Mouse (Mus musculus): ENCODE measurements around the gene Ccl6.

Ccl6 gene

DNA sequence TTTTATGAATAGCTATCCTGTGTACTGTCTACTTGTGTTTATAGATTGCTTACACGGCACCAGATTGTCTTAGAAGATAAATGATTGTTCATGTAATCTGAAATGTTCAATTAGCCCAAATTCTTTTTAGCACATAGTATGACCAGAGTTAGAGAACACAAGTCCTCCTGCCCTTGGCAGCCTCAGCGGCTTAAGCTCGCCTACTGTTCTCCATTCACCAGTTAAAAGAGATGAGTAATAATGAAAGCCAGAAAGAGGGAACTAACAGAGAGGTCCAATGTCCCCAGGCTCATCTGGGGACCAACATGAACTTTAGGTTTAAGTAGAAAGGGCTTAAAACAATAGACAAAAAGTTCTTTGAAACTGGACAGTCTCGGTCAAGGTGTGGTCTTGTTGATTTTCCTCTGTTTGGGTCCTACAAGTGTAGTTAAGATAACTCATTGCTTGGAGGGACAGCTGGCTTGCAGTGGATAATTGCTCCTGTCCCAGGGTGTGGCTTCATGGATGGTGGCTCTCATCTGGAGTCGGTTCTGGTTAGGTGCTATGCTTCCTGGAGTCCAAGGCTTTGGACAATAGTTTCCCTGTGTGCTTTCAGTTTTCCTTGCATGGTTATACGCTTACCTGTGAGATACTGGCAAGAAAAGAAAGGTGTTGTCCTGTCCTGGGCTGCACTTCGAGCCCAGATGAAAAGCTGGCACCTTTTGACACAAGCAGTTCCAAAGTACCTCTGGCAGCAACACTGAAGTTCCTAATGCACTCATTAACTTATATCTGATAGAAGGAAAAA, 3.0 kb upstream of the Ccl6 start:
- no peak for DNase-seq (ENCODE audit: low spot score in 2 of 2)

DNA sequence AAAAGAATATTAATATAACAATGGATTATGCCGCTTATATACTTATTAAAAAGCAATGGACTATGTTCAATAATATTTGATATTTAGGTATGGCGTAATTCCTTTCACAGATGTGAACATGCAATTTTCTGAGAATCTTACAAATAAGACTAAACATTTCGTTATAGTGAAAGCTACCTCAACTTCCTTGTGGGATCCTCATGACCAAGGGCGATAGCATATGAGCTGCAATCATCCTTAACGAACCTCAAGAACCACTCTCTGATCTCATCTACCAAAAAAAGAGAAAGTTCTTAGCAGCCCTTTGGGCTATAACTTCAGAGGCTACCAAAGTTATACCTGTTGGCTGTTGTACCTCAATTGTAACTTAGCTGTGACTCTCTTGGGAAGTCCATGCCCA, 566 bp upstream of the Ccl6 start:
- no peak for DNase-seq (ENCODE audit: low spot score in 2 of 2)

DNA sequence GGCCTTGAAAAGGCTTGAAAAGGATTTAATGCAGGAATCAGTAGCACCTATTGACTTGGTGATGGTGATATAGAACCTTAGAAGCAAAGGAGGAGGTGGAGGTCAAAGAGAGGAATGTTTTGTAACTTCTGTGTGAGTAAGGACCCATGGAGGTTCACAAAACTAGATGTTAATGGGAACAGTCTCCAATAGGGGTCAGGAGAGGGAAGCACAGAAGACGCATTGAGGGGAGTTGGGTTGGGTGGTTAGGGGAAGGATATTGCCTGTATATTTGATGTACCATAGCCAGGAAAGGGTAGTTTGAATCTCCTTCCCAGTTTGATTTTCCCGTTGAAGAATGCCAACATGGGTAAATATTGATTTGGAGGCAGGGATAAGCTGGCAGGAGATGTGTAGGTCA, 8.7 kb downstream of the Ccl6 start:
- no peak for DNase-seq (ENCODE audit: low spot score in 2 of 2)

DNA sequence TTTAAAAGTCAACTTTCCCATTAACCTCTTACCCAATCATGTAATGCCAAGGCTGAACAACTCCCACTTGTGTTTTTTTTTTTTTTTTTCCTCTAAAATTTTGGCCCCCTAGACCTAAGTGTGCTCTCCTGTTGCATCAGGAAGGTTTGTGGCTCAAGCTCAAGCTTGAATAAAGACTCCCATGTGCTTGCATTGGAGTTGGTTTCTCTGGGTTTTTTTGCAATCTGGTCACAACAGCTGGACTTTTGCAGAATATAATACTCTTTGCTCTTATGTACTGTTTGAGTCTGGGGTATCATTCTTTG, 9.5 kb downstream of the Ccl6 start:
- DNase-seq (ENCODE audit: low spot score in 2 of 2) = no peak

DNA sequence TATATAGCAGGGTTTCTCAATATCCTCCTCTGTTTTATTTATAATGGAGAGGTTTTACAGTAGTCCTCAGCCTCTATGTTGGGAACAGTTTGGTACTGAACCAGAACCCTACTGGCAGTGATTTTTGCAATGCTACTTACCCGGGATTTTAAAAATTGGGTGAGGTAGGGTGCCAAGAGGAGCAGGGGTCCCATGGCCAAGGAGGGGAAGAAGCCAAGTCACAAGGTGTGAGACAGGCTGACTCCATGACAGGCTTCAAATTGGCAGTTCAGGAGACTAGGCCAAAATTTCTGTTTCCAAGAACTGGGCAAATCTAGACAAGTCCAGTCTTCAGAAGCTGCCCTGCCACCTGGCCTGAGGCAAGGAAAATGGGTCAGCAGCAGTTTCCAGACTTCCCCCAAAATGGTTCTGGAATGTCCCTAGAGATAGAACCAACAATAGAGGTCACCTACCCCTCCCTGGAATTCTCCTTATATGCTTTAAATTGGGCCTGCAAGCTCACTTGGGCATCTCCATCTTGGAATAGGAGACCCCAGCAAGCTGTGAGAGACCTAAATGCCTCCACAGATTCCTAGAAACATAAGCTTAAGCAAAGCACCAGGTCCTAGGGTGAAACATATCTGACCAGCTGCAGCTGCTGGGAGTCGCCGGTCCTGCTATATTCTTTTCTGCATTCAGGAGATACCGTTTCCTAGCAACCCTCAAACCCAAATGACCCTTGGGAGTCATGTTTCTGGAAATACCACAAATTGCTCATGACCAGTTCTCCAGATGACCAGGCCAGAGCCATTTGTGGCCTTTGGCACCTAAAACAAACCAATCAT, 10.0 kb downstream of the Ccl6 start:
- no peak for DNase-seq (ENCODE audit: low spot score in 2 of 2)

DNA sequence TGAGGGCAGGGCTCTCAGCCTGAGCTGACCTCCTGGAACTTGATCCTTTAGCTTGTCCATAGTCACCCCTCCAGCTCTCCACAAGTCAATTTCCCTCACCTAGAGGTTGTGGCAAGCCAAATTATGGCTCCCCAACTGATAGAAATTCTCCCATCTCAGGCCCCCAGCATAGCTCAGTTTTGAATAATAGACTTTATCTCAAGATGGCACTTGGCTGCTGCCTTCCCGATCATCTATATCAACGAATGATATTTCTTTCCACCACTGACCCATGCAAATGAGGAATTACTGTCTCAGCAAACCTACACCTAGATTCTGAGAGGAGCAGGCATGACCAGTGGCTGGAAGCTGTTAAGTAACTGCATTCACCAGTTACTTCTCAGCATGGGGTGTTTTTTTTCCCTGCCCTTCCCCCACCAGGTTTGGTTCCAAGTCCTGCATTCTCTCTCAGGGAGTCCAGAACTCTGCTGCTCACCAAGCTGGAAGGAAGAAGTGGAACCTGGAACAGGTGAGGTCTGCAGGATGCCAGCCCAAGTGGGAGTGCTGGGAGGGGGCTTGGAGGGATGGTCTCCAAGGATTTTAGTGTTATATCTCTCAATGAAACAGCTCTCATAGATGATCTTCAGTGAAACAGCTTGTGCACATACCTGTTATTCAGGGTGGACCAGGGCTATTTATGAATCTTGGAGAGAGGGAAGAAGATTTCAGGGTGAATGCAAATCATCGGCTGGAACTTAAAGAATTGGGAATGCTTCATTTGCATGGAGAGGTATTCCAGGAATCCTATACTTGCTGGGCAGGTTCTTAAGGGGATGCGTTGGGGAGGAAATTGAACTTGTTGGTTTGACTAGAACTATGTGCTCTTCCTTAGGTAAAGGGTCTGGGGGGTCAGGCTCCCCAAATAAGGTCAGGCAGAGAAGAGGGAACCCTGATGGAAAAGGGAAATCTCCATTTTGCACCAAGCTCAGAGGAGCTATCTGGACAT, 11.0 kb downstream of the Ccl6 start:
- no peak for DNase-seq (ENCODE audit: low spot score in 2 of 2)

DNA sequence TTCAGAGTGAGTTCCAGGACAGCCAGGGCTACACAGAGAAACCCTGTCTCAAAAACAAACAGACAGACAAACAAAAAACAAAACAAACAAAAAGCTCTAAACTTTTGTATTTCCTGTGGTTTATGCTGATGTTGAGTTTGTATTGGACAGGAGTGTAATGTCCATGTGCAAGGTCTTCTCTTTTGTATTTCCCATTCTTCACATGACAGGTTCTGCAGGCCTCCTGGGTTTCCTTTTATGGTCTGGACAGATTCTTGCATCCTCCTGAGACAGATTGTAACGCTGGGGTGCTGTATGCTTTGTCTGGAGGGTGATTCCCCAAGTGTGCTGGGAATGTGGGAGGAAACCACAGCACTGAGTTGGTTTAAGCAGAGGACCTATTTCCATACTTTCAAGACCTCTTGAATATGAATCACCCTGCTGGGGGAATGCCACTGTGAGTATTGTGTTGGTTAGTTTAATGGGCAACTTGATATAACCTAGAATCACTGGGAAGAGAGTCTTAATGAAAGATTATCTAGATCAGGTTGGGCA, 12.1 kb downstream of the Ccl6 start:
- no peak for DNase-seq (ENCODE audit: low spot score in 2 of 2)

DNA sequence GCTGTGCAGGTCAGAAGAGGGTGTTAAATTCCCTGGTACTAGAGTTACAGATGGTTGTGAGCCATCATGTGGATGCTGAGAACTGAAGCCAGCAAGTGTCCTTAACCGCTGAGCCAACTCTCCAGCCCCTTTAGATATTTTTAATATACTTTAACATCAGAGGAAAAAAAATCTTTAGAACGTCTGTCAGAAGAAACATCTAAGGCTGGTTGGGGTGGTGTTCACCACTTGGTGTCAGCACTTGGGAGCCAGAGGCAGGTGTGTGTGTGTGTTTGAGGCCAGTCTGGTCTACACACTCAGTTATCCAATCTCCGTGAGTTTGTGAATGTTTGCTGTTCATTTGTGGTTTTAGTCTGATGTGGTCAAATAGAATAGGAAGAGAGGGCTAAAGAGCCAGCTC, 13.9 kb downstream of the Ccl6 start:
- DNase-seq (ENCODE audit: low spot score in 2 of 2) = no peak

DNA sequence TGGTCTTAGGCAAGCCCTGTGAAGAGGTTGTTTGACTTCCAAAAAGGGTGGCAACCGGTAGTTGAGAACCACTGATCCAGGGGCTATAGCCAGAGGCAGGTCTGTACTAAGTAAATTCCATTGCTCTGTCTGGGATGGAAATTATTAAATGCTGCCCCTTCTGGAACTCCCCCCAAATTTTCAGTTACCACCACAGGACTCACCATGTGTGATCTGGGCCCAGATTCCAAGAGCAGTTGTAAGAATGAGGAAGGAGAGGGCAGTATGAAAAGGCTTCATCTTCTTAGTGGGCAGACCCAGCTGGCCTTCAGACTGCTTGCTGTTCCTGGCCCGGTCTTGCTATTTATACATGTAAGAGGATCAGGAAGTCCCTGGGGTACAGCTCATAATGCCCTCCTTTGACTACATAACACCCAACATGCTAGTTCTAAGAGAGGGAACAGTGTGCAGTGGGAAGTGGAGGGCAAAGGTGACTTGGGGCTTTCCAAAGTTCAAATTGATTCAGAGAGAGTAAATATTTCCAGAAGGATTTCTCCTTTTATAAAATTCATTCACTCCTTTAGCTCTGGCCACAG, 14.6 kb downstream of the Ccl6 start, which contains the start of gene Ccl9:
TSS of gene Ccl9 (minus strand) at position 451 of the 575 bp plus-strand sequence.
- DNase-seq (ENCODE audit: low spot score in 2 of 2) = no peak

DNA sequence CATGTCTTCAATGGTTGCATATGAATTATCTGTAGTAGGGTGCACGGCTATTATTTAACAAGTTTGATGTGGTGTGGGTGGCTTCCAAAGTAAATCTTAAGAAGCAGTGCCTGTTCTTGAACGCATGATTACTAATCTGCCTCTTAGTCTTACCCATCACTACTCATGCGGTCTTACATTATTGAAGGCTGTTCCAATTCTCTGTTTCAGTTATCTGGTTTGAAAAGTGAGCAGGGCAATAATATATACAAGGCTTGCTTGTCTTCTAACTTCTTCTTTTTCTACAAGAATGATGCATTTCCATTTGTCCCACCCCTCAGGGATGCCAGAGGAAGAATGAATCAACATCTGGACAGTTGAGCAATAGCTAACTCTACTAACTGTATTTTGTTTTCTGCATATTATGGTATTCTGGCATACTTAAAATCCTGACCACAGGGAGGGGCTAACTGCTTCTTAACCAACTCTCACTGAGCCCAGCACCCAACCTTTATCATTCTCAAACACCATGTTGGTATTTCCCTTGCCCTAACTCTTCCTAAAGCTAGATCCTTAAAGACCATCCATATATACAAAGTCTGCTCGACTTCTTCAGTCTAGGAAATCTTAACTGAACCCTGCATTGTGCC, 15.8 kb downstream of the Ccl6 start:
- DNase-seq (ENCODE audit: low spot score in 2 of 2) = no peak

DNA sequence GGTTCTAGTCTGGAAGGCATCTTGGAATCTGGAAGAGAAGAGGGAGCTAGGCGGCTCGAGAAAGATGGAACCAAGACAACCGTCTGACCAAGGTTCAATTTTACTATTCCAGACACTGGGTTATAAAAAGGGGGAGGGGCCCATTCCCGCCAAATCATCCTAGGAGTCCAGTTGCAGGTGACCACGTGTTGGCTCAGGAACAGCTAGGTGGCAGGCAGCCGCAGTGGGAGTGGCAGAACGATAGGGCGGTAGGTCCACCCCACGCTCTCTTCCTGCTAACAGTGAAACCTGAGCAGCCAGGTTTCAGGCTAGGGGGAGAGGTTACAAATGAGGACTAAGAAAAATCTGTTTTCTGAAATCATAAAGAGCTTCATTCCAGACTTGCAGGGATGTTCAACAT, 20.1 kb downstream of the Ccl6 start:
- no peak for DNase-seq (ENCODE audit: low spot score in 2 of 2)

DNA sequence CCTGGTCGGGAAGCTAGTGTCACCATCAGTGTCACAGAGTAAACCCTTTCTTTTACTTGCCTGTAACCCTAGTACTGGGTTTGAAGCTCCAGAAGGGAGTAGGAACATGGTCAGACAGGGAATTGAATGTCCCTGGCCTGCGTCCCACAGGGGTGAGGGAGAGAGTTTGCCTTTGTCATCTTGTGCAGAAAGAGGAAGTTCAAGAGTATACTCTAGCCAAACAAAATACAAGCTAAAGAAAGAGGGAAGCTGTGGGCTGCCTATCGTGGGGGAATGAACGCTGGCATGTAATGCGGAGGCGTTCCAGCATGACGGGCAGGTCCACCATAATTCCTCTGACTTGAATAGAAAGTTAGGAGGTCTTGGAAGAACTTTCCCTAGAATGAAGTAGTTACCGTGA, 20.7 kb downstream of the Ccl6 start:
- DNase-seq (ENCODE audit: low spot score in 2 of 2) = no peak

DNA sequence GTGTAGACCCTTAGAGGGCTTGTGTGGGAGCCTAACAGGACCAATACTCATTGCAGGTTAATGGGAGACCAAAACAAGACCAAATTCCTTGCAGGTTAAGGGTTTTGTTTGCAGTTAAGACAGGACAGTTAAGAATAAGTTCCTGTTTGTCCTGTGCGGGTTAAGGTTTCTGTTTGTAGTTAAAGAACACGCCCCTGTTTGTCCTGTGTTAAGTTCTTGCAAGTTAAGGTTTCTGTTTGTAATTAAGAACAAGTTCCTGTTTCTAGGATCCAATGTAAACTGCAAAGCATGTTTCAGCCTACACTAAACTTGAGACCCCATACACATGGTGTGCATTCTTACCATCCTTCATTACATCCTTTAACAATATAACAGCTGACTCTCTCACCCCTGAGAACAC, 22.7 kb downstream of the Ccl6 start:
- no peak for DNase-seq (ENCODE audit: low spot score in 2 of 2)

DNA sequence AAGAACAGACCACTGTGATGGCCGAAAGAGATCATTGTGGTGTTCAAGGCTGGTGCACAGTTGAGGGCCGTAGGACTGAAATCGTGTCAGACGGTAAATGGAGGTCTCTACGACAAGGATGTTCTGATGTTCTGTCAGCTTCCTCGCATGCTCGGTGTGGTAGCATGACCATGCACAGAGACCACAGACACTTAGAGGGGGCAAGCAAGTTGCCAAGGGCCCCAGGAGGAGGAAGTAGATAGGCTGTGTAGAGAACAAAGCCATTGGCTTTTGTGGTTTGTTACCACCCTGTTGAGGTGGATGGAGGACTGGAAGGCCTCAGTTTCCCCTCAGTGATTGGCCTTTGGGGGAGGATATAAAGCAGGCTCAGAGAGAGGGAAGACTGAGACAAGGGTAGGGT, 23.6 kb downstream of the Ccl6 start:
- no peak for DNase-seq (ENCODE audit: low spot score in 2 of 2)

DNA sequence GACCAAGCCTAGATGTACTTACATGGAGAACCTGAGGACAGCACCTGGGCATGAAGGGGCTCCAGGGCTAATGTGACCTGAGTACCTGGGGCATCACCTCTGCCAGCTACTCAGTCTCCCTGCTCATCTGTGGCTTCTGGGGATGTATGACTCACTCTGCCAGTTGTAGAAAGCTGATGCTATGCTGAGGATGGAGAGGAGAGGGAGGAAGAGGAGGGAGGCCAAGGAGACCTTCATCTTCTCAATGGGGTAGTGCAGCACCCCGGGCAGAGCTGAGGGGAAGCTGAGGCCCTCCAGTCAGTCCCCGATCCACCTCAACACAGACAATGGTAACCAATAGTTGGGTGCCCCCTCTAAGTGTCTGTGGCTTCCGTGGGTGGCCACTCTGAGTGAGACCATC, 24.1 kb downstream of the Ccl6 start:
- no peak for DNase-seq (ENCODE audit: low spot score in 2 of 2)

DNA sequence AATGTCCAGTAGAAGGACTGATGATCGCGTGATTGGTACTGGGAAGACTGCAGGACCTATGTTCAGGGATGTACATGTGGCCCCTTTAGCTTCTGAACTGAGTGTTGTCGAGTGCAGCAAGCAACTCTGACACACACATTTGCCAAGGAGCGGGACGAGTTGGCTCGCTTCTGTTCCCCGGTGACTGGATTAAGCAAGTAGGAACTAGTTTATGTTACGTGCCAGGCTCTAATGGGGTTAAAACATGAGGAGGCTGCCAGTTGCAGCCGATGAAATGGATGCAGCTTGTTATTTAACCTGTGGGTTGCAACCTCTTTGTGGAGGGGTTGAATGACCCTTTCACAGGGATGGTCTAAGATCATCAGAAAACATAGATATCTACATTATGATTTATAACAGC, 24.8 kb downstream of the Ccl6 start:
- DNase-seq (ENCODE audit: low spot score in 2 of 2) = no peak

DNA sequence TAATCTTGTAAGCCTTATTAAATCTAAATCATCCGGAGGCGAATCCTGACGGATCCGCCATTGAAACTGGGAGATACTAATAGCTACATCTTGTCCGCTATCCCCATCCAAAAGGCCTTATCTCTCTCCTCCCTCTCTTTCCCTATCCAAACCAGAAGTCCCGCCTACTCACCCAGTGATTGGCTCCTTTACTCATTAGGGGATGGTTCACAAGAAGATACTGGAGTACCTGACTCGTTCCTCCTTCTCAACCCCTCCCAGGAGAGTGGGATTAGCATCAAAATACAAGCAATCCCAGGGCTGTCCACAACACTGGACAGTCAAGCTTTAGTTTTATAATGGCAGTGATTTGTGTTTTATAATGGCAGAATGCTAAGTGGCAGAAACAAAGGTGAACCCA, 25.6 kb downstream of the Ccl6 start:
- DNase-seq (ENCODE audit: low spot score in 2 of 2) = no peak

DNA sequence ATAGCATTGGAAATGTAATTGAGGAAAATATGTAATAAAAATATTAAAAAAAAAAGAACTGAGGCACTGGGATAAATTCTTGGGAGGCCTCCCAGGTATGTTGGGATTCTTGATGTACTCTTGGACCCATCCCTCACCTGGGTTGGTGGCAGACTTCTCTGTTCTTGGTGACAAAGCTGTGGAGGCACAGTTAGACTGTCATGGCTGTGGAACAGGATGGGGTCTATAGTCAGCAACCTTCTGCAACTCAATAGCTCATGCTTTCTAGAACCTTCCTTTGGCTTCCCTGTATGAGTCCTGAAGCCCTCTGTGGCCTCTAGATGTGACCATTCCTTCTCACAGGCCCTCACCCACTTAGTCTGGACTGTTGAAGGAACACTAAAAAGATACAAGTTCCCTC, 26.3 kb downstream of the Ccl6 start:
- DNase-seq (ENCODE audit: low spot score in 2 of 2) = no peak

DNA sequence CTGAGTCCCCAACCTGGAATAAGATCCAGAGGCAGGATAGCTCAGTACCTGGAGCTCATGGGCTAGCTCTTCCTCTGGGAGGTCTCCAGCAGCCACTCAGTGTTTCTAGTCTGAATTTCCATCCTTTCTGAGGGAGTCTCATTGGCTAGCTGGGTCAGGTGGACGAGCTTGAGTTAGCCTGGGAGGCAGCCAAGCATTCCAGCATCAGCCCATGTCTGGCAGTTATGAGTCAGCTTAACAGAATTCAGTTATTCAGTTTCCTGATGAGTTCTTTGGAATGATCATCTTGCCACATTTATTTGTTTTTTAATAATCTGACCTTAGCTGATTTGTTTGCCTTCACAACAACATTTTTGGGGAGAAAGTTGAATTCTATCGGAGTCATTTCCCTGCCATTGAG, 29.1 kb downstream of the Ccl6 start:
- no peak for DNase-seq (ENCODE audit: low spot score in 2 of 2)

DNA sequence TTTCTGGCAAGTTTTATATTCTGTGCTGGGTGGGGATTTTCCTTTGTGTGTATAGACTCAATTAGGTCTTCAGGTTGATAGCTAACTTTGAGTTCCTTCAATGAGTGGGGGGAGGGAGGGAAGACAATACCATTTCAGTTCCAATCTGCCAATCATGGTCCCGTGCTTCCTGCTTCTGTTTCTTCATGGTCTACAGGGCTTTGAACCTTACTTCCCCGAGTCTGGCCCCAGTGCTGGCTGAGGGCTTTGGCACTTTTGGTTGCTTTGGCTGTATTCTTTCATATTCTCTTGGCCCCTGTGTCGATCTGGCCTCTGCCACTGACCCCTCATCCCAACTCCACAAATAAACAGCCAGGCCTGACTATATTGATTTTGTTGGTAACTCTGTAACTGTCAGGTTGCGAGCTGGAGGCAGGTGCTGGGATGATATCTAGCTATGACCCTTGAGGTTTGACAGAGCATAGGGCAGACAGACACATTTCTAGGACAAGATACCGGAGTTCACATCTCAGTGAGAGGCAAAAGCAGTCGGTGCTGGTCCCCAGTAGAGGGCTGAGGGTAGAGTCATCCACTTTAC, 30.5 kb downstream of the Ccl6 start:
- DNase-seq (ENCODE audit: low spot score in 2 of 2) = no peak

DNA sequence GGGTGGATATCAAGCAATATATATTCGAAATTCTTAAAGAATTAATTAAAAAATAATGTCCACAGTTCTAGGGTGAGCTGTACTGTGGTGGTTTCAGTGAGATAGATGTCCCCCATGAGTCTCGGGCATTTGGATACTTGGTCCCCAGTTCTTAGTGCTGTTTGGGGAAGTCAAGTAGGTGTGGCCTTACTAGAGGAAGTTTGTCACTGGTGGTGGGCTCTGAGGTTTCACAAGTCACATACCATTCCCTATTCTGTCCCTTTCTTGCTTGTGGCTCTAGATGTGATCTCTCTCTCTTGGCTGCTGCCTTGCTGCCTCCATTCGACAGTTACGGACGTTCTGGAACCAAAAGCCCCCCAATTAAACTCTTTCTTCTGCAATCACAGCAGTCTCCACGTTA, 32.5 kb downstream of the Ccl6 start:
- no peak for DNase-seq (ENCODE audit: low spot score in 2 of 2)
